8 mouse cellular contexts compared by ENCODE assay signal in genomic region chr6:29517139-29517538, GRCm38 (mm10). TPM values are rescaled to one million over a fixed set of nuclear protein-coding genes. Genes with fewer than 3 reads are reported as not detected.
DNase-seq lines count a peak whose midpoint lies in the region; ATAC-seq and TF ChIP-seq lines count a peak whose summit lies in the region.

No protein-coding gene starts in this region.

- no peak for TF ChIP-seq POLR2A in cortical plate, adult 2 months (IDR thresholded peaks at IDR 0.05; ENCODE audit: extremely low read depth, insufficient read depth, low read length)
- no peak for TF ChIP-seq POLR2A in heart, adult 2 months (IDR thresholded peaks at IDR 0.05; ENCODE audit: insufficient read depth, low read depth, low read length)

- no peak overlapping the region for H3K4me2 ChIP-seq in liver, postnatal 0 days (ENCODE audit: low read depth, low read length)

- peak; percentile 80 for TF ChIP-seq CTCF in cortical plate, adult 2 months (IDR thresholded peaks at IDR 0.05; ENCODE audit: extremely low read depth, insufficient read depth, low read length)
- peak; percentile 87 for TF ChIP-seq CTCF in heart, adult 2 months (IDR thresholded peaks at IDR 0.05)
- TF ChIP-seq CTCF in liver, postnatal 0 days (IDR thresholded peaks at IDR 0.05; ENCODE audit: low read depth), result peak; percentile 91

- H3K79me2 ChIP-seq in heart, adult 2 months (replicated peaks; ENCODE audit: control insufficient read depth, insufficient read depth, low read length), result no peaks in the 10 kb centered on the region

- H3K27ac ChIP-seq in cortical plate, adult 2 months (ENCODE audit: insufficient read depth, low read length), result no peak overlapping the region
- H3K27ac ChIP-seq in heart, adult 2 months, result no peak overlapping the region
- H3K27ac ChIP-seq in liver, postnatal 0 days (ENCODE audit: low read depth), result no peak overlapping the region

- no peaks in the 10 kb centered on the region for H3K9me3 ChIP-seq in liver, postnatal 0 days (ENCODE audit: low read length)

- intact Hi-C loops in heart, adult 2 months (cut with DNase I), result loop anchor here (1.0 kb wide), 1 partner anchor 132 kb away; no protein-coding TSS in a partner anchor

- TF ChIP-seq EP300 in heart, adult 2 months (IDR thresholded peaks at IDR 0.05; ENCODE audit: insufficient read depth, low read depth, low read length), result no peak
- no peak for TF ChIP-seq EP300 in liver, postnatal 0 days (IDR thresholded peaks at IDR 0.05; ENCODE audit: low read depth)

- H3K36me3 ChIP-seq in heart, adult 2 months (ENCODE audit: control insufficient read depth, insufficient read depth, low read length), result no peaks in the 10 kb centered on the region
- H3K36me3 ChIP-seq in liver, postnatal 0 days (replicated peaks; ENCODE audit: insufficient read depth, low read length), result no peaks in the 10 kb centered on the region

- H3K4me1 ChIP-seq in cortical plate, adult 2 months (ENCODE audit: control insufficient read depth, insufficient read depth, low read length), result no peaks in the 10 kb centered on the region
- peaks cover 1% of the 10 kb centered on the region; the same call in 1 of the 2 replicates for H3K4me1 ChIP-seq in heart, adult 2 months (ENCODE audit: control insufficient read depth, insufficient read depth, low read length)
- H3K4me1 ChIP-seq in liver, postnatal 0 days (ENCODE audit: insufficient read depth), result peaks cover 11% of the 10 kb centered on the region; the same call in 1 of the 2 replicates

- peak; percentile 37; the same call in 1 of the 2 replicates for ATAC-seq in liver, postnatal 0 days

- no peaks in the 10 kb centered on the region for H3K27me3 ChIP-seq in heart, adult 2 months (ENCODE audit: control insufficient read depth, insufficient read depth, low read length)
- H3K27me3 ChIP-seq in liver, postnatal 0 days (ENCODE audit: insufficient read depth, low read length), result no peaks in the 10 kb centered on the region

- no peak overlapping the region for H3K4me3 ChIP-seq in cortical plate, adult 2 months (ENCODE audit: insufficient read depth, low read length)
- H3K4me3 ChIP-seq in heart, adult 2 months, result no peak overlapping the region
- H3K4me3 ChIP-seq in liver, postnatal 0 days (ENCODE audit: low read depth, low read length), result no peak overlapping the region

- whole genome bisulfite sequencing in heart, adult 2 months, result 8% methylated on average over 5 of the region's 5 CpGs
- WGBS in liver, postnatal 0 days (ENCODE audit: insufficient replicate concordance), result 2% methylated on average over 5 of the region's 5 CpGs

- DNase-seq in A20 (ENCODE audit: low read depth, low spot score) (peak; percentile 84), MEL-GATA-1-ER (ENCODE audit: extremely low read depth, low read depth) (peak; percentile 68)
- DNase-seq in heart, adult 2 months, result peak; percentile 76 to 78
- DNase-seq in kidney, postnatal 10 days, result peak; percentile 86
- DNase-seq in liver, postnatal 0 days, result peak; percentile 82
- peak; percentile 74 for DNase-seq in ovary, postnatal 36 days (ENCODE audit: low spot score)
- peak; percentile 86 for DNase-seq in thymus, postnatal 4 days

- no peak overlapping the region for H3K9ac ChIP-seq in heart, adult 2 months (ENCODE audit: low read depth, low read length)
- no peak overlapping the region for H3K9ac ChIP-seq in liver, postnatal 0 days (replicated peaks)

RNA-seq across cellular contexts. Expression of gene Irf5, which starts 9.3 kb away (rescaled TPM):
- 5.2 and 6.1 TPM in 2 replicates for polyA plus RNA-seq in cortical plate, adult 2 months (2012; rRNA removed)
- 1 to 10 TPM; 2.7 to 3.6 TPM for total RNA-seq in heart, adult 2 months (2021)
- 4.9 and 7.5 TPM in 2 replicates for polyA plus RNA-seq in heart, adult 2 months (2012; rRNA removed)
- 11.8 and 12.0 TPM in 2 replicates for polyA plus RNA-seq in liver, postnatal 0 days (2015; fragmentation: Nextera tagmentation; extraction: Ambion mirVana)

RNA-seq across cellular contexts. Expression of gene Kcp, which starts 9.4 kb away (rescaled TPM):
- 4.1 and 4.6 TPM in 2 replicates for polyA plus RNA-seq in cortical plate, adult 2 months (2012; rRNA removed)
- 1 to 10 TPM; 2.3 to 3.0 TPM for total RNA-seq in heart, adult 2 months (2021)
- polyA plus RNA-seq in heart, adult 2 months (2012; rRNA removed), result 8.5 and 9.8 TPM in 2 replicates
- 2.2 and 2.3 TPM in 2 replicates for polyA plus RNA-seq in liver, postnatal 0 days (2015; fragmentation: Nextera tagmentation; extraction: Ambion mirVana)

RNA-seq across cellular contexts. Expression of gene Atp6v1fnb, which starts 45.9 kb away (rescaled TPM):
- polyA plus RNA-seq in cortical plate, adult 2 months (2012; rRNA removed), result 0.17 TPM in 1 of 2 replicates, not detected in the other
- total RNA-seq in heart, adult 2 months (2021), result not detected
- not detected in 2 replicates for polyA plus RNA-seq in heart, adult 2 months (2012; rRNA removed)
- polyA plus RNA-seq in liver, postnatal 0 days (2015; fragmentation: Nextera tagmentation; extraction: Ambion mirVana), result not detected in 2 replicates

RNA-seq across cellular contexts. Expression of gene Atp6v1f, which starts 49.6 kb away (rescaled TPM):
- polyA plus RNA-seq in cortical plate, adult 2 months (2012; rRNA removed), result 403 and 411 TPM in 2 replicates
- total RNA-seq in heart, adult 2 months (2021), result 100 to 1,000 TPM; 109 to 125 TPM
- polyA plus RNA-seq in heart, adult 2 months (2012; rRNA removed), result 186 and 208 TPM in 2 replicates
- polyA plus RNA-seq in liver, postnatal 0 days (2015; fragmentation: Nextera tagmentation; extraction: Ambion mirVana), result 165 and 170 TPM in 2 replicates
